Mouse (Mus musculus) heart, embryonic 13.5 days (tissue): ENCODE results near the gene Ndufb11. TPM values are rescaled to one million over a fixed set of nuclear protein-coding genes. Genes with fewer than 3 reads are reported as not detected.

Experiments
- ATAC-seq: fragments of 200-750 bp; cut with Nextera tagmentation; 2 replicates; pipeline ENCODE4 v1.8.0; 2017; ENCODE audit warnings: moderate TSS enrichment; ENCODE audit not compliant: insufficient number of reproducible peaks, low FRiP score, low TSS enrichment; ENCODE audit errors: extremely low read depth
- H3K27ac ChIP-seq: fragments of 300-500 bp; sonication (generic); replicated peaks from 2 replicates; pipeline ENCODE4 v1.5.1; 2015; ENCODE audit warnings: moderate library complexity, mild to moderate bottlenecking, inconsistent platforms
- H3K27me3 ChIP-seq: fragments of 300-500 bp; sonication (generic); replicated peaks from 2 replicates; pipeline ENCODE4 v1.6.1; 2015; ENCODE audit warnings: mild to moderate bottlenecking, inconsistent platforms
- H3K36me3 ChIP-seq: fragments of 300-500 bp; sonication (generic); 2 replicates; pipeline ENCODE4 v1.6.1; 2015; ENCODE audit warnings: mild to moderate bottlenecking, inconsistent platforms
- H3K4me1 ChIP-seq: fragments of 300-500 bp; sonication (generic); 2 replicates; pipeline ENCODE4 v1.6.1; 2015; ENCODE audit warnings: inconsistent platforms
- H3K4me2 ChIP-seq: fragments of 300-500 bp; sonication (generic); 2 replicates; pipeline ENCODE4 v1.6.1; 2015; ENCODE audit warnings: inconsistent platforms, mild to moderate bottlenecking, moderate library complexity
- H3K4me3 ChIP-seq: fragments of 300-500 bp; sonication (generic); 2 replicates; pipeline ENCODE4 v1.5.1; 2015; ENCODE audit warnings: moderate library complexity, mild to moderate bottlenecking, inconsistent platforms
- H3K9ac ChIP-seq: fragments of 300-500 bp; sonication (generic); 2 replicates; pipeline ENCODE4 v1.6.1; 2015; ENCODE audit warnings: inconsistent platforms, mild to moderate bottlenecking, moderate library complexity
- H3K9me3 ChIP-seq: fragments of 300-500 bp; sonication (generic); 2 replicates; pipeline ENCODE4 v1.6.1; 2016; ENCODE audit warnings: inconsistent platforms
- WGBS: fragments of 180-500 bp; shearing (Covaris S2); methylation state at CpG from one replicate; pipeline ENCODE4 v1.1.7; 2015; ENCODE audit warnings: mixed read lengths; 5-methylcytosine and 5-hydroxymethylcytosine counted together
- polyA plus RNA-seq: library from polyadenylated mRNA; unstranded; fragments of >200 nt; fragmentation: Nextera tagmentation; extraction: Ambion mirVana; gene quantifications from 2 replicates; pipeline ENCODE4 v1.2.1, GENCODE M21; 2015

The Ndufb11 gene
- polyA plus RNA-seq, 1 experiment from 2014 or later = 332 TPM

GRCm38 (mm10) chrX:20608500-20608899, 8.9 kb downstream of the Ndufb11 start:
- Histone ChIP-seq H3K27me3 (no peaks in the 10 kb centered on the region), H3K27ac (no peak overlapping the region), H3K4me3 (no peak overlapping the region), H3K4me1 (no peaks in the 10 kb centered on the region), H3K4me2 (no peak overlapping the region), H3K9ac (no peak overlapping the region), H3K9me3 (no peaks in the 10 kb centered on the region), H3K36me3 (no peaks in the 10 kb centered on the region)
- WGBS = 76% methylated on average over 4 of the region's 4 CpGs
- no peak for ATAC-seq

GRCm38 (mm10) chrX:20587968-20588367, 29.5 kb downstream of the Ndufb11 start:
- Histone ChIP-seq H3K9me3 (no peaks in the 10 kb centered on the region), H3K27ac (no peak overlapping the region), H3K9ac (no peak overlapping the region), H3K4me2 (no peak overlapping the region), H3K36me3 (no peaks in the 10 kb centered on the region), H3K4me1 (no peaks in the 10 kb centered on the region), H3K4me3 (no peak overlapping the region), H3K27me3 (no peaks in the 10 kb centered on the region)
- 13% methylated on average over 4 of the region's 4 CpGs for WGBS
- no peak for ATAC-seq

GRCm38 (mm10) chrX:20573927-20574326, 43.5 kb downstream of the Ndufb11 start:
- Histone ChIP-seq H3K27me3 (no peaks in the 10 kb centered on the region), H3K9me3 (no peaks in the 10 kb centered on the region), H3K4me1 (peaks cover 18% of the 10 kb centered on the region), H3K36me3 (no peaks in the 10 kb centered on the region), H3K27ac (no peak overlapping the region), H3K4me3 (no peak overlapping the region), H3K9ac (no peak overlapping the region), H3K4me2 (no peak overlapping the region)
- WGBS = 82% methylated on average over 4 of the region's 4 CpGs
- ATAC-seq = no peak

DNA sequence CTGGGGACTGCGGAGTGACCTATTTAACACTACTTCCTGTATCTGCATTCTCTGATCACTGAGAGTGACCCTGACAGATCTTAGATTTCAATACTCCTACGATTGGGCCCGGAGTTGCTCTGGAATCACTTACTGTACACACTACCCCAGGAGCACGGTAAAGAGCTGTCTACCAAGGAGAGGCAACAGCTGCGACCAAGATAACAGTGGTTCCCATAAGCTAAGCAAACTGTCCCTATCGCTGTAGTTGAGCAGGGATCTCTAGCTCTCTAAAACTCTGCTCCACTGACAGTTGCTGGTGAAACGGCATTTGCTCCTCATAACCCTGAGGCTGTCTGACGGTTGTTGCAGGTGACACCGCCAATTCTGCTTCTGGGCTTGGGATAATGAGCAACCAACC, 44.7 kb downstream of the Ndufb11 start:
- Histone ChIP-seq H3K4me1 (peaks cover 18% of the 10 kb centered on the region), H3K9ac (no peak overlapping the region), H3K4me2 (no peak overlapping the region), H3K27ac (no peak overlapping the region), H3K36me3 (no peaks in the 10 kb centered on the region), H3K27me3 (no peaks in the 10 kb centered on the region), H3K9me3 (no peaks in the 10 kb centered on the region), H3K4me3 (no peak overlapping the region)
- WGBS = 49% methylated on average over 9 of the region's 9 CpGs
- no peak for ATAC-seq

- 18% methylated on average over 2 of the region's 2 CpGs for WGBS
- no peak overlapping the region for H3K9ac ChIP-seq
- no peak; the same call in 1 of the 2 replicates for ATAC-seq
These were observed 46.4 kb downstream of the Ndufb11 start for GRCm38 (mm10) chrX:20571024-20571423.

More at GRCm38 (mm10) chrX:20571024-20571423, 46.4 kb downstream of the Ndufb11 start:
- Histone ChIP-seq H3K4me3 (no peak overlapping the region), H3K9me3 (no peaks in the 10 kb centered on the region), H3K4me2 (no peak overlapping the region), H3K27me3 (no peaks in the 10 kb centered on the region), H3K4me1 (peaks cover 18% of the 10 kb centered on the region), H3K27ac (peak overlapping the region; percentile 36; the same call in 1 of the 2 replicates), H3K36me3 (no peaks in the 10 kb centered on the region)

Other genes starting within 250 kb of the Ndufb11 start
- gene Jade3, start 191.9 kb downstream of the Ndufb11 start, polyA plus RNA-seq = 4.1 and 4.7 TPM in 2 replicates
- 1.1 and 5.3 TPM in 2 replicates for gene Rgn, start 67.8 kb downstream of the Ndufb11 start, polyA plus RNA-seq
- gene Rbm10, start 116 bp downstream of the Ndufb11 start, polyA plus RNA-seq = 41.4 and 41.8 TPM in 2 replicates
- gene Uba1, start 40.7 kb upstream of the Ndufb11 start, polyA plus RNA-seq = 165 TPM in 2 replicates
- gene Cdk16, start 70.3 kb upstream of the Ndufb11 start, polyA plus RNA-seq = 99.7 and 107 TPM in 2 replicates
- 34.9 and 36.1 TPM in 2 replicates for gene Usp11, start 86.3 kb upstream of the Ndufb11 start, polyA plus RNA-seq
- gene Araf, start 180.2 kb upstream of the Ndufb11 start, polyA plus RNA-seq = 90.5 and 108 TPM in 2 replicates